Mouse (Mus musculus) urinary bladder, adult 2 months (tissue): Measurements from ENCODE around the gene Olfr153. TPM values are rescaled to one million over a fixed set of nuclear protein-coding genes. Genes with fewer than 3 reads are reported as not detected.
"Not testable (repeated sequence)": the region's sequence is repeated elsewhere in the genome, so short reads cannot be mapped to it uniquely, and the experiment has no call there.

Experiments
- DNase-seq: peaks from one replicate; pipeline ENCODE4 v3.0.0; 2022; ENCODE audit warnings: low spot score
- polyA plus RNA-seq: library from polyadenylated mRNA; depleted of rRNA; stranded (reverse); fragments of >200 nt; gene quantifications from 2 replicates; pipeline ENCODE4 v1.2.3, GENCODE M21; 2012; rRNA removed

Gene Olfr153
- not detected in 2 replicates for polyA plus RNA-seq

DNA sequence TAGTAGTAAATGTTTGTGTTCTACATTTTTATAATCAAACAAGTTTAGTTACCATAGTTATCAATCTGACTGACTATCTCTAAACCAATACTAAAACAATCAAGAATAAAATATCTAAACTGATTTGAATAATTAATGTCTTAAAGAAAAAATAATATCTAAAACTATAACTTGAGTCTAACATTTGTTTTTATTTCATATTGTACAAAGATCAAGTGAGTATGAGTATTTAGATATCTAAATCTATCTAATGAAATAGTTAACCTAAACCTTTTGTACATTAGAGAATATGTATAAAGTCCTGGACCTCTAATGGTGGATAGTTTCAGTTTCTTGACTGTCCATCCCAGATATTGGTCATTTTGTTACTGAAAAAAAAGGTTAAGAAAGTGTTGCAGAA is at the start of gene Olfr153:
Olfr153 (plus strand) TSS at position 301 of the 400 bp plus-strand sequence.
- no peak for DNase-seq

DNA sequence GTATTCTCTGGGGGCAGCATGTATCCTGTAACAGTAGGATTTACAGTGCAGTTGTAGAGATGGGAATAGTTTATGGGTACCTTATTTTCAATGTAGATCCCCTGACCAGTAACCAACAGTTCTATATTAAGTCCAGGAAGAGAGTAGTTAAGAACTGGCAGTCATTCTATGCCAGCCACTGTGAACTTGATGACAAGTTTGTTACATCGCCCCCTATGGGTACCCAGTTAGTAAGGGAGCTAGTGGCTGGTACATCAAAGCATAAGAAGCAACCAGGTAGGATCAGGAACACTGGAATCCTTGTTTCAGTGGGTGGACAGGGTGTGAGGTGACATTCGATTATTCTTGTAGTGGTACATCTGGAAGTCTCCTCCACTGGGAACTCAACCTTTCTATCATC is 49.3 kb upstream of the Olfr153 start:
- no peak for DNase-seq

DNA sequence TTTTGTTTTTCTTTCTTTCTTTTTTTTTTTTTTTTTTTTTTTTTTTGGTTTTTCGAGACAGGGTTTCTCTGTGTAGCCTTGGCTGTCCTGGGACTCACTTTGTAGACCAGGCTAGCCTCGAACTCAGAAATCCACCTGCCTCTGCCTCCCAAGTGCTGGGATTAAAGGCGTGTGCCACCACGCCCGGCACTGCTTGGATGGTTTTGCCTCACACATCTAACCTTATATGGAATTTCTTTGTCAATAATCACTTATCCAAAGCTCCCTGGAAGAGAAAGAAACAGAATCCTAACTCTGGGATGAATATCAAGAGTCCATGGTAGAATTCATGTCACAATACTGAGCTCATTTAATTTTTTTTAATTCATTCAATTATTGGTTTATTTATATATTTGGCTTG is 34.6 kb upstream of the Olfr153 start, which contains the start of gene Pramel7:
Pramel7 (minus strand) TSS at position 101 of the 400 bp plus-strand sequence.
- DNase-seq = not testable (repeated sequence)

DNA sequence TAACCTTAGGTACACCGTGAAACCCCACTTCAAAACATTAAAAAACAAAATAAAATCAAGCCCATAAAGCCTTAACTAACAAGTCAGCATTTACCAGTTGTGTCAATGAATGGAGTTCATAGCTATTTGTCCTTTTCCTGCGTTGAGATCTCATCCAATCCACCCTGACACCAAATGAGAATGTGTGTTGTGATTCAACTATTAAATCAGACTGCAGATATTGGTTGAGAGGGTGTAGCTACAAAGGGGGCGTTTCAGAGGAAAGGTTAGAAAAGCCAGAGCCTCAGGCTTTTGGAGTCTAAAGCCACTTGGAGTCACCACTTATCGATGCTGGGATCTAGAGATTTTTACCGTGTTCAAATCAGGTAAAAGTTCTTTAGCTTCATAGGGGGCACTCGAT is 25.3 kb upstream of the Olfr153 start, which contains the start of gene Pramel6:
Pramel6 (plus strand) TSS at position 301 of the 400 bp plus-strand sequence.
- DNase-seq = no peak

DNA sequence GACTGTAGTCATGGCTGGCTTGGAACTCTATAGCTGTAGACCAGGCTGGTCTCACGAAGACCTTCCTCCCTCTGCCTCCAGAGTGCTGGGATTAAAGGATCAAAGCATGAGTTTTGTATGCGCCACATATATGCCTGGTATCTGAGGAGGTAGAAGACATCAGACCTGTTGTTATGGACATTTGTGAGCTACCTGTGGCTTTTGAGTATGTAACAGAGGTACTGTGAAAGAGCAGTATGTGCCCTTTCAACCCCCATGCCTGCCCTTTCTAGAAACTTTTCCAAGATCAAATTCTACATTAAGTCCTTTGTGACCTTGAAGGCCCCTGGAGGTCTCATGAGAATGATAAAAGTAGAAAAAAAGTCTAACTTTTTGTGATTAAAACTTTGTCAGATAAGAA is 16.6 kb upstream of the Olfr153 start:
- no peak for DNase-seq

DNA sequence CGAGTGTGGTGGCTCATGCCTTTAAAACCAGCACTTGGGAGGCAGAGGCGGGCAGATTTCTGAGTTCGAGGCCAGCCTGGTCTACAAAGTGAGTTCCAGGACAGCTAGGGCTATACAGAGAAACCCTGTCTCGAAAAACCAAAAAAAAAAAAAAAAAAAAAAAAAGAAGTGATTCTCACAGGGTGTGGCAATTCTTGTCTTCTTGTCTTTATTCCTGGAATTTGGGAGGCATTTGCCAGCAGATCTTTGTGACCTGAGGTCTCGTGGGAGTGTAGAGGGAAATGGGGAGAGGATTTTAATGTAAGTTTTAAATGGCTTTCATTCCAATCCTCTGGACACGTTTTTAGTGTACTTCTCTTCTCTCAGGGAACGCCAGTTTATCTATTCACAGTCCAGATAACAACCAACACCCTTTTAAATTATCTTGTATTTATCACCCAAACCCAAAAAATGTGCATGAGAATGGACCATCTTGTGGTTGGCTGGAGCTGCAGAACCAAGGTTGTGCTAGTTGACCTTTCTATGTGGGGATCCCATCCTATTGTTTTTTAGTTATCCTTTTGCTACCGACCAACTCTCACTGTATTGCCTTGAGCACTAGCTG is 16.0 kb upstream of the Olfr153 start:
- no peak for DNase-seq

DNA sequence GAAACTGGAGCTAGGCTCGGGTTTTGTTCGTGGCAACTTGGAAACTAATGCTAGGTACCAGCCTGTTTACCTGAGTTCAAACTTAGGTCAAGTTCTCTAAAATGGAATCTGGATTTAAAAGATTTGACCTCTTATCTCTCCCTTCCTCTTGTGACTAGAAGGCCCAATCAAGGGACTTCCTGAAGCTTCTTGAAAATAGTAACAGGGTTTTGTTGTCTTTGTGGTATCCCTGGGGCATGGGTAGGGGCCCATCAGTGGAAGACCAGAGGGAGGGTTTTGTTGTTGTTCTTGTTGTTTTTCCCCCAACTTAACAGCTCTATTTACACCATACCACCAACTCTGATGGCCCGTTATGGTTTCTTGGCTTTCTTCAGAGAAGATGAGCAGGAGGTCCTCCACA is 15.0 kb upstream of the Olfr153 start:
- no peak for DNase-seq

DNA sequence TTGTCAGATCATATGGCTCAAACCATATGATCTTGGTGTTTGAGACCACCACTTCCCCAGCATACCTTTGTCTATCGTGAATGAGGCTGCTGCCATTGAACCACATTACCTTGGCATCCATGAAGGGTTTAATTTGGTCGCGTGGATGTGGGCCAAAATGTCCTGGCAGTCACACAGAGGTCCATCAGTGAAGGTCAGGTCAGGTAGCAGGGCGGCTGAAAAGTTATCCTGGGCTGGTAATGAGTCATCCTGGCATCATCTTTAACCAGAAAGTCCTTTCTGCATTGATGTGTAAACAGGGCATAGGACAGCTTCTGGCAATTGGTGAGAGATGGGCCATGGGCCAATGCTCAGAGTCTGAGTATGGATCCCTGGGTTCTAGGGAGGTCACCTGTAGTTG is 10.9 kb upstream of the Olfr153 start:
- no peak for DNase-seq

DNA sequence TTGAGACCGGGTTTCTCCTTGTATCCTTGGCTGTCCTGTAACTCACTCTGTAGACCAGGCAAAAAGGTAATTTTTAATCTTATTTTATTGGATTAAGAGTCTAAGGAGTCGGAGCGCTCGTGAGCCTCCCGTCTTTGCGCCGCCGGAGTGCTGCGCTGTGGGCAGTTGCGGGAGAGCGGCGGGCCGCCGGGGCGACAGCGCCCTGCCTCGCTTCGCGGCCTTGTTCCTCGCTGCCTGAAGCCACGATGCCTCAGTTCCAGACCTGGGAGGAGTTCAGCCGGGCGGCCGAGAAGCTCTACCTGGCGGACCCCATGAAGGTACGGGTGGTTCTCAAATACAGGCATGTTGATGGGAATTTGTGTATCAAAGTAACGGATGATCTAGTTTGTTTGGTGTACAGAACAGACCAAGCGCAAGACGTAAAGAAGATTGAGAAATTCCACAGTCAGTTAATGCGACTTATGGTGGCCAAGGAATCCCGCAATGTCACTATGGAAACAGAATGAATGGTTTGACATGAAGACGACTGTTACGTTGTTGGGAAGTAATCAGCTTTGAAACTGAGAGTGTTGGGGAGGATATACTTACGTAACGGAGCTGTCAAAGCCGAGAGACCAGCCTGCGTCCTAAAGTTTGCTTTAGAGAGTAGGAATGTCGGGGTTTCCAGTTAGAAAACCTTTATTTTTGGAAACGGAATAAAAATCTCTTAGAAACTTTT is 5.5 kb upstream of the Olfr153 start:
- DNase-seq = not testable (repeated sequence)

DNA sequence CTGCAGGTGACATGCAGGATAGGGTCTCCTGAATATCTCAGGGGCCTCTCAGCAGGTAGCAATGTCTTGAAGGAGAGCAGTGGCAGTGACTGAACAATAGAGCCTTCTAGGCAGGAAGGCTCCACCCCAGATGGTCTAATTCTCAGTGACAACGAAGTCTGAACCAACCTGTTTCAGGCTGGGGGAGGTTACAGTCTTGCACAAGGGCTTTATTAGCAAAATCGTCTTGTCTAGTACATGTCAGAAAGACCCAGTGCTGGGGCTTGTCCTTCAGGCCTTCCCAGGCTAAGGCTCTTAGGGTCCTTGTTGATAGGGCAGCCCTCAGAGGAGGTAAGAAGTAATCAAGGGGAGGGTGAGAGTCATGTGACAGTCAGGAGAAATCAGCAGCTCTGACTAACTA is 3.2 kb downstream of the Olfr153 start:
- DNase-seq = no peak

DNA sequence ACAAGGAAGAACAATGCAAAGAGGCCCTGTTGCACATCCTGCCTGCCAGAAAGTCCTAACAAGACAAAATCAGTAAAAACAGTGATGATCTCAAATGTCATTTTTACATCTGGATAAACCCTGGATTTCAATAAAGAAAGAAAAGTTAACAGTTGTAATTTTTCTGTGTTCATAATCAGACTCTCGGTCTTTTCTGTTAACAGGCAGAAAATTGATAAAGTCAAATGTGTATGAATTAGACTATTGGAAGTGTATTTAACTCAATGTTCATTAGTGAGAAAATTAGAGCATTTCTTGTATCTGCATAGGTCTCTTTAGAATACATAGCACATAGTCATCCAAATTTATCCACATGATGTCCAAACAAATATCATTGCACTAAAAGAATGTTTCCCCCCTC is 13.8 kb downstream of the Olfr153 start, which contains the start of gene Olfr1128:
Olfr1128 (minus strand) TSS at position 101 of the 400 bp plus-strand sequence.
- DNase-seq = no peak

DNA sequence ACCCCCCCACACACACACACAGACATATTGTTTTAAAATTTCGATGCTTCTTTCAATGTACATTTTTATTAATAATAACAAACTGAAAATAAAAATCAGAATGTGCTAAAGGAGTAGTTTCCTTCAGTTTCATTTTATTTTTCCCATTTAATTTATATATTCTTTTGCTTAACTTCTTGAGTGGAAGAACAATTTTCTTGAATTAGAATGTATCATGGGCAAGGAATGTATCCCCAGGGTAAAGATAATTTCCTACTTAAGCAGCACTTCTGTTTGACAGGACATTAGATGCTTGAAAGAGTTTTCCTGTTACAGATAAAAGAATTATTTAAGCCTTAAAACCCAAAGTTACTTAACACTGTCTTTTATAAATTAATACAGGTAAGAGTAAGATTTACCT is 42.0 kb downstream of the Olfr153 start, which contains the start of gene Olfr1129:
Olfr1129 (plus strand) TSS at position 301 of the 400 bp plus-strand sequence.
- not testable (repeated sequence) for DNase-seq

Other genes with a start within 250 kb of the Olfr153 start
- gene Olfr1118, start 224.2 kb upstream of the Olfr153 start, polyA plus RNA-seq = not detected in 2 replicates
- not detected in 2 replicates for gene Olfr1120, start 177.0 kb upstream of the Olfr153 start, polyA plus RNA-seq
- not detected in 2 replicates for gene Olfr1121, start 161.9 kb upstream of the Olfr153 start, polyA plus RNA-seq
- gene Olfr1122, start 145.9 kb upstream of the Olfr153 start, polyA plus RNA-seq = not detected in 2 replicates
- not detected in 2 replicates for gene Olfr1123, start 115.2 kb upstream of the Olfr153 start, polyA plus RNA-seq
- not detected in 2 replicates for gene Olfr1124, start 101.5 kb upstream of the Olfr153 start, polyA plus RNA-seq
- gene Olfr1126, start 77.8 kb upstream of the Olfr153 start, polyA plus RNA-seq = not detected in 2 replicates
- not detected in 2 replicates for gene Pramel7, start 34.7 kb upstream of the Olfr153 start, polyA plus RNA-seq
- not detected in 2 replicates for gene Pramel6, start 25.2 kb upstream of the Olfr153 start, polyA plus RNA-seq
- not detected in 2 replicates for gene Olfr1128, start 13.7 kb downstream of the Olfr153 start, polyA plus RNA-seq
- not detected in 2 replicates for gene Olfr1129, start 42.1 kb downstream of the Olfr153 start, polyA plus RNA-seq
- not detected in 2 replicates for gene Olfr1130, start 74.4 kb downstream of the Olfr153 start, polyA plus RNA-seq
- not detected in 2 replicates for gene Olfr1131, start 95.3 kb downstream of the Olfr153 start, polyA plus RNA-seq
- not detected in 2 replicates for gene Olfr1132, start 105.7 kb downstream of the Olfr153 start, polyA plus RNA-seq
- not detected in 2 replicates for gene Olfr1133, start 115.6 kb downstream of the Olfr153 start, polyA plus RNA-seq
- not detected in 2 replicates for gene Olfr1134, start 126.7 kb downstream of the Olfr153 start, polyA plus RNA-seq
- not detected in 2 replicates for gene Olfr1135, start 141.9 kb downstream of the Olfr153 start, polyA plus RNA-seq
- gene Olfr1136, start 162.2 kb downstream of the Olfr153 start, polyA plus RNA-seq = not detected in 2 replicates
- gene Olfr1137, start 181.4 kb downstream of the Olfr153 start, polyA plus RNA-seq = not detected in 2 replicates
- gene Olfr1138, start 208.2 kb downstream of the Olfr153 start, polyA plus RNA-seq = not detected in 2 replicates
- not detected in 2 replicates for gene Olfr1140, start 212.0 kb downstream of the Olfr153 start, polyA plus RNA-seq
- not detected in 2 replicates for gene Olfr1141, start 222.2 kb downstream of the Olfr153 start, polyA plus RNA-seq
- not detected in 2 replicates for gene Olfr152, start 247.7 kb downstream of the Olfr153 start, polyA plus RNA-seq